Mouse (Mus musculus) neural tube, embryonic 11.5 days (tissue): ENCODE data around the gene P4htm. TPM values are rescaled to one million over a fixed set of nuclear protein-coding genes. Genes with fewer than 3 reads are reported as not detected.

Experiments
- ATAC-seq: fragments of 200-750 bp; cut with Nextera tagmentation; 2 replicates; pipeline ENCODE4 v1.8.0; 2017; ENCODE audit warnings: moderate number of reproducible peaks, mild to moderate bottlenecking, moderate TSS enrichment, moderate library complexity; ENCODE audit not compliant: insufficient read depth, low FRiP score, low TSS enrichment
- DNase-seq: peaks from one replicate; pipeline ENCODE4 v3.0.0-alpha.2; 2015; ENCODE audit warnings: low spot score
- H3K27ac ChIP-seq: fragments of 300-500 bp; sonication (generic); 2 replicates; pipeline ENCODE4 v1.5.1; 2014; ENCODE audit warnings: low read depth, mild to moderate bottlenecking, low read length
- H3K27me3 ChIP-seq: fragments of 300-500 bp; sonication (generic); 2 replicates; pipeline ENCODE4 v1.6.1; 2014; ENCODE audit warnings: mild to moderate bottlenecking, low read length, mixed read lengths; ENCODE audit not compliant: control insufficient read depth, insufficient read depth
- H3K36me3 ChIP-seq: fragments of 300-500 bp; sonication (generic); 2 replicates; pipeline ENCODE4 v1.6.1; 2014; ENCODE audit warnings: mild to moderate bottlenecking, low read length, moderate library complexity, mixed read lengths; ENCODE audit not compliant: control insufficient read depth, insufficient read depth
- H3K4me1 ChIP-seq: fragments of 300-500 bp; sonication (generic); 2 replicates; pipeline ENCODE4 v1.6.1; 2014; ENCODE audit warnings: low read length, mixed read lengths; ENCODE audit not compliant: control insufficient read depth, insufficient read depth
- H3K4me2 ChIP-seq: fragments of 300-500 bp; sonication (generic); 2 replicates; pipeline ENCODE4 v1.6.1; 2014; ENCODE audit warnings: low read depth, mild to moderate bottlenecking, moderate library complexity
- H3K4me3 ChIP-seq: fragments of 300-500 bp; sonication (generic); 2 replicates; pipeline ENCODE4 v1.5.1; 2014; ENCODE audit warnings: low read depth, low read length
- H3K9ac ChIP-seq: fragments of 300-500 bp; sonication (generic); 2 replicates; pipeline ENCODE4 v1.6.1; 2014; ENCODE audit warnings: mild to moderate bottlenecking, low read length
- H3K9me3 ChIP-seq: fragments of 300-500 bp; sonication (generic); 2 replicates; pipeline ENCODE4 v1.6.1; 2016; ENCODE audit warnings: low read length; ENCODE audit not compliant: control insufficient read depth
- WGBS: fragments of 180-500 bp; shearing (Covaris S2); extraction: QIAGEN DNeasy Blood & Tissue Kit; methylation state at CpG from one replicate; pipeline ENCODE4 v1.1.7; 2014; 5-methylcytosine and 5-hydroxymethylcytosine counted together
- polyA plus RNA-seq: library from polyadenylated mRNA; unstranded; fragments of >200 nt; fragmentation: Nextera tagmentation; extraction: Ambion mirVana; gene quantifications from 2 replicates; pipeline ENCODE4 v1.2.1, GENCODE M21; 2014

The P4htm gene
- polyA plus RNA-seq, 1 experiment from 2014 or later: 11.7 TPM

- H3K9ac ChIP-seq: no peak overlapping the region
- H3K4me1 ChIP-seq: peaks cover 35% of the 10 kb centered on the region
- H3K9me3 ChIP-seq: no peaks in the 10 kb centered on the region
- DNase-seq (peak; percentile 81), ATAC-seq (no peak)
- WGBS: 53% methylated on average over 26 of the region's 26 CpGs
- H3K36me3 ChIP-seq: peaks cover 28% of the 10 kb centered on the region
- no peak overlapping the region for H3K4me2 ChIP-seq
- H3K4me3 ChIP-seq: no peak overlapping the region
- no peaks in the 10 kb centered on the region for H3K27me3 ChIP-seq
- H3K27ac ChIP-seq: no peak overlapping the region
Measured at GRCm38 (mm10) chr9:108573774-108574690, 23.4 kb downstream of the P4htm start.

- Histone ChIP-seq H3K4me1 (peaks cover 37% of the 10 kb centered on the region), H3K4me3 (no peak overlapping the region), H3K9me3 (no peaks in the 10 kb centered on the region), H3K27me3 (no peaks in the 10 kb centered on the region), H3K4me2 (no peak overlapping the region), H3K27ac (no peak overlapping the region), H3K9ac (no peak overlapping the region), H3K36me3 (peaks cover 28% of the 10 kb centered on the region)
- ATAC-seq (no peak), DNase-seq (no peak)
- 91% methylated on average over 10 of the region's 10 CpGs for WGBS
Measured at GRCm38 (mm10) chr9:108572321-108572720, 25.1 kb downstream of the P4htm start.

DNA sequence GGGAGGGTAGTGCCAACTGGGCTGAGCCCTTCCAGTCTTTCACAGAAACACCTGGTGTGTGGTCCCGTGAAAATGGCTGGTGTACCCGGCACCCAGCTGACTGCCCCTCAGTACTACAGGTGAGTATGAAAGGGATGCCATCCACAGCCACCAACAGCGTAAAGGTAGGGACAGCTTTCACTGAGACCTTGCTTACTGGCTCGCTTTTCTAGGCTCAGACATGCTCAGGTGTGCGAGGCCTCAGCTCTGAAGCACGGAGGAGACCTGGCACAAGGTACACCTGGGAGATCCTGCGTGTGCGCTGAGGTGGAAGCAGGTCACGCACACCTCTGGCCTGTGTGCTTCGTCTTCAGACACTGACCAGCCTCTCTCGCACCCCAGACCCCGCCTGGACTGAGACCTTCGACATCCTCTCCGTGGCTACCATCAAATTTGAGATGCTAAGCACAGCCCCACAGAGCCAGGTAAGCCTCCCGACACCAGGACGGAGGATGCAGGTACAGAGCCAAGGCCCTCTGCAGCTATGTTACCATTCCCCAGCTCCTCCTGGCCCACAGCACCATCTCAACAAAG lies 26.0 kb downstream of the P4htm start:
- no peaks in the 10 kb centered on the region for H3K27me3 ChIP-seq
- H3K4me1 ChIP-seq: peaks cover 31% of the 10 kb centered on the region
- H3K9ac ChIP-seq: no peak overlapping the region
- no peaks in the 10 kb centered on the region for H3K9me3 ChIP-seq
- no peak for ATAC-seq
- no peak for DNase-seq
- no peak overlapping the region for H3K4me2 ChIP-seq
- no peak overlapping the region for H3K4me3 ChIP-seq
- peaks cover 28% of the 10 kb centered on the region for H3K36me3 ChIP-seq
- 99% methylated on average over 16 of the region's 16 CpGs for WGBS
- no peak overlapping the region for H3K27ac ChIP-seq

DNA sequence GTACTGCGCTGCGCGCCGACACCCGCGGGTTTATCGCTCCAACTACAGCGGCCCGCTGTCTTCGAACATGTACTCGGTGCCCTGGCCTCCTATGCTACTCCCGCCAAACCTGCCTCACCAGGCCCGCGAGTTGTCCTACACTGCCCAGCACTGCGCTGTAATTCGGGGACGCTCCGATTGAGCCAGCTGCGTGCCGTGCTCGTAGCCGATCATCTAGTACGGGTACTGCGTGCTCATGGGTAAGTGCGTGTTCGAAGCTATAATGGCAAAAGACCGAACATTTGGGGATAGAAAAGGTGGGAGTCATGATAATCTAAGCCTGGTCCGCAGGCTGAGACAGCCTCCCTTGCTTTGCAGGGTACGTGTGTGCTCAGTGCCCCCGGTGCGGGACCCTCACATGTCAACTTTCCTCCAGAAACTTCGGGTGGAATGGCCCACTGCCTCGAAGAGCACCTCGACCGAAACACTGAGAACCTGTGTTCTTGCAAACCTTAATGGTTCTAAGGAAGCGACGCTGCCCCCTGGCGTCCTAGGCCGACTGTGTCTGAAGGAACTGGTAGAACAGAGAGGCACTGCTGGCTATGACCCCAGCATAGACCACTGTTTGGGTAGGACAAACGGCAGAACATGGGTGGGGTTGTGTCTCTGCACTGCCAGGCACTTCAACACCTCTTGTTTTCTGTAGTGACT lies 27.1 kb downstream of the P4htm start:
- Histone ChIP-seq H3K4me2 (peak overlapping the region; percentile 99), H3K27ac (0 out of 2 replicates have a peak overlapping the region, but pooled peaks have one; percentile 39), H3K27me3 (no peaks in the 10 kb centered on the region), H3K9me3 (no peaks in the 10 kb centered on the region), H3K9ac (peak overlapping the region; percentile 67), H3K4me1 (peaks cover 33% of the 10 kb centered on the region), H3K4me3 (peak overlapping the region; percentile 68), H3K36me3 (peaks cover 26% of the 10 kb centered on the region)
- DNase-seq: peak; percentile 85
- peak; percentile 13; the same call in 1 of the 2 replicates for ATAC-seq
- WGBS: 3% methylated on average over 40 of the region's 40 CpGs

GRCm38 (mm10) chr9:108569381-108570206 lies 27.9 kb downstream of the P4htm start, which contains the start of gene Dalrd3:
Gene Dalrd3, plus strand, starts transcription at chr9:108569886.
- H3K36me3 ChIP-seq: peaks cover 21% of the 10 kb centered on the region
- no peaks in the 10 kb centered on the region for H3K9me3 ChIP-seq
- H3K27me3 ChIP-seq: no peaks in the 10 kb centered on the region
- DNase-seq: peak; percentile 95
- peak; percentile 45 for ATAC-seq
- peak within 1 kb of the TSS; percentile 68 for H3K4me3 ChIP-seq
- H3K9ac ChIP-seq: peak within 1 kb of the TSS; percentile 67
- peaks cover 33% of the 10 kb centered on the region for H3K4me1 ChIP-seq
- peak within 1 kb of the TSS; percentile 99 for H3K4me2 ChIP-seq
- 0 out of 2 replicates have a peak within 1 kb of the TSS, but pooled peaks have one; percentile 39 for H3K27ac ChIP-seq
- 7% methylated on average over 42 of the region's 42 CpGs for WGBS

GRCm38 (mm10) chr9:108568511-108568921 lies 29.0 kb downstream of the P4htm start:
- Histone ChIP-seq H3K4me2 (peak overlapping the region; percentile 99; the same call in 1 of the 2 replicates), H3K36me3 (peaks cover 25% of the 10 kb centered on the region), H3K9me3 (no peaks in the 10 kb centered on the region), H3K27ac (no peak overlapping the region), H3K9ac (no peak overlapping the region), H3K27me3 (no peaks in the 10 kb centered on the region), H3K4me1 (peaks cover 24% of the 10 kb centered on the region), H3K4me3 (peak overlapping the region; percentile 62; the same call in 1 of the 2 replicates)
- ATAC-seq: no peak
- 84% methylated on average over 17 of the region's 17 CpGs for WGBS
- DNase-seq: no peak

DNA sequence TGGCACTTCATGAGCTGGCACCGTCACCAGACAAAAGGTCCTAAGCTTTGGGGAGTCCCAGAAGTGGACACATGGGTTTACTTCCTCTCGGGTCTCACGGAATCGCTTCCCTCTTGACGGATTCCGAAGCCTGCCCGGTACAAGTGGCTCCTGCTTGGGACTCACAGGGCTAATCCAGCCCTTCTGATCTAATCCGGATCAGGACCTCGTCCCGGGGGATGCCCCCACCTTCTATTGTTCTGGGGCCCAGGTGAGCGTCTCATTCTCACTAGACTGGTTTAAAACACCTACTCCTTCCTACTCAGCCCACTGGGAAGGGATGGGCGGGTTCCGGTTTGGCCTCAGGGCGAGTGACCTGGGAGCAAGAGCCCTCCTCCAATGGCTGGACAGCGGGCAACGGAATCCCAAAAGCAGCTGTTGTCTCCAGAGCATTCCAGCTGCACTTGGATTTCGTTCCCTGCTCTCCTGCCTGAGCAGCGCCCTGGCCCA lies 29.5 kb downstream of the P4htm start:
- H3K4me2 ChIP-seq: peak overlapping the region; percentile 99
- H3K27ac ChIP-seq: peak overlapping the region; percentile 6; the same call in 1 of the 2 replicates
- H3K4me3 ChIP-seq: peak overlapping the region; percentile 62
- no peaks in the 10 kb centered on the region for H3K9me3 ChIP-seq
- DNase-seq (no peak), ATAC-seq (no peak)
- no peaks in the 10 kb centered on the region for H3K27me3 ChIP-seq
- H3K4me1 ChIP-seq: peaks cover 24% of the 10 kb centered on the region
- peaks cover 21% of the 10 kb centered on the region for H3K36me3 ChIP-seq
- WGBS: 11% methylated on average over 18 of the region's 18 CpGs
- H3K9ac ChIP-seq: peak overlapping the region; percentile 73
